Mouse (Mus musculus): Measurements from ENCODE around the gene Rpl29. TPM values are rescaled to one million over a fixed set of nuclear protein-coding genes. Genes with fewer than 3 reads are reported as not detected.

Rpl29 gene
- total RNA-seq, 1 experiment from 2014 or later, result 440 TPM

Other genes starting within 250 kb of the Rpl29 start
- gene Ppm1m, start 229.7 kb upstream of the Rpl29 start, total RNA-seq (2017), result 48.0 and 59.0 TPM in 2 replicates
- 102 and 111 TPM in 2 replicates for gene Twf2, start 226.3 kb upstream of the Rpl29 start, total RNA-seq (2017)
- gene Tlr9, start 206.9 kb upstream of the Rpl29 start, total RNA-seq (2017), result 14.5 and 14.8 TPM in 2 replicates
- 78.1 and 87.3 TPM in 2 replicates for gene Alas1, start 180.8 kb upstream of the Rpl29 start, total RNA-seq (2017)
- gene Poc1a, start 148.4 kb upstream of the Rpl29 start, total RNA-seq (2017), result 0.98 and 1.4 TPM in 2 replicates
- 18.7 and 22.0 TPM in 2 replicates for gene Dusp7, start 60.8 kb upstream of the Rpl29 start, total RNA-seq (2017)
- gene Acy1, start 8.9 kb downstream of the Rpl29 start, total RNA-seq (2017), result 5.2 and 5.9 TPM in 2 replicates
- 3.2 and 3.3 TPM in 2 replicates for gene Abhd14b, start 18.0 kb downstream of the Rpl29 start, total RNA-seq (2017)
- 2.2 and 3.3 TPM in 2 replicates for gene Abhd14a, start 18.2 kb downstream of the Rpl29 start, total RNA-seq (2017)
- 1.2 and 5.2 TPM in 2 replicates for gene Pcbp4, start 23.8 kb downstream of the Rpl29 start, total RNA-seq (2017)
- not detected in 2 replicates for gene Gpr62, start 36.5 kb downstream of the Rpl29 start, total RNA-seq (2017)
- 18.7 and 27.8 TPM in 2 replicates for gene Rrp9, start 46.5 kb downstream of the Rpl29 start, total RNA-seq (2017)
- gene Parp3, start 47.5 kb downstream of the Rpl29 start, total RNA-seq (2017), result 49.8 and 53.4 TPM in 2 replicates
- gene Iqcf1, start 70.5 kb downstream of the Rpl29 start, total RNA-seq (2017), result not detected in 2 replicates
- not detected in 2 replicates for gene Iqcf5, start 85.1 kb downstream of the Rpl29 start, total RNA-seq (2017)
- gene Iqcf3, start 132.2 kb downstream of the Rpl29 start, total RNA-seq (2017), result not detected in 2 replicates
- not detected in 2 replicates for gene Iqcf4, start 141.5 kb downstream of the Rpl29 start, total RNA-seq (2017)
- not detected in 2 replicates for gene Iqcf6, start 197.1 kb downstream of the Rpl29 start, total RNA-seq (2017)
- not detected in 2 replicates for gene Grm2, start 226.6 kb downstream of the Rpl29 start, total RNA-seq (2017)